Mouse (Mus musculus) cortical plate, adult 2 months (tissue): ENCODE results near the gene Topors.

Experiments used
- CTCF ChIP-seq: fragments of 200-500 bp; IDR thresholded peaks from 2 replicates; pipeline ENCODE4 v1.5.1; 2011; ENCODE audit warnings: mild to moderate bottlenecking, control low read depth, low read length; ENCODE audit not compliant: insufficient read depth; ENCODE audit errors: extremely low read depth
- POLR2A ChIP-seq: fragments of 200-500 bp; IDR thresholded peaks from 2 replicates; pipeline ENCODE4 v1.6.1; 2011; ENCODE audit warnings: mild to moderate bottlenecking, low read length, control low read depth; ENCODE audit not compliant: insufficient read depth; ENCODE audit errors: extremely low read depth

- TF ChIP-seq CTCF (no peak), POLR2A (no peak)
These were observed 49.2 kb downstream of the Topors start for GRCm38 (mm10) chr4:40220437-40220836.
